Mouse (Mus musculus) v-Abl transformed pro-B cells (cell line): ENCODE measurements around the gene 4930469K13Rik.

Experiments
- in situ Hi-C, 2 experiments: fragments of 400-800 bp; cut with MboI; formaldehyde crosslinking; loops; one replicate each; pipeline ENCODE4 v1.15.1; 2025; ENCODE audit not compliant: unreplicated experiment in 2 of 2

The 4930469K13Rik gene

GRCm38 (mm10) chr11:34001938-34002592, 96.3 kb downstream of the 4930469K13Rik start:
- in situ Hi-C loops = loop anchor here (10.0 to 25.0 kb wide), 4 partner anchors 63 to 810 kb away; no protein-coding TSS in a partner anchor

- in situ Hi-C loops = loop anchor here (10.0 to 25.0 kb wide), 4 partner anchors 64 to 812 kb away; no protein-coding TSS in a partner anchor
Measured at GRCm38 (mm10) chr11:34000416-34000815, 97.9 kb downstream of the 4930469K13Rik start.

- in situ Hi-C loops = no loop called here
Measured at GRCm38 (mm10) chr11:33998244-33998643, 100.1 kb downstream of the 4930469K13Rik start.

- in situ Hi-C loops = no loop called here
Measured at GRCm38 (mm10) chr11:33993496-33993895, 104.9 kb downstream of the 4930469K13Rik start.

- in situ Hi-C loops = no loop called here
Measured at GRCm38 (mm10) chr11:33992938-33993337, 105.4 kb downstream of the 4930469K13Rik start, which contains the start of gene Kcnip1. TSS of gene Kcnip1 (minus strand) at chr11:33993152.

- in situ Hi-C loops = no loop called here
Measured at GRCm38 (mm10) chr11:33990002-33990401, 108.4 kb downstream of the 4930469K13Rik start.

GRCm38 (mm10) chr11:33986525-33986924, 111.8 kb downstream of the 4930469K13Rik start:
- in situ Hi-C loops = no loop called here

- in situ Hi-C loops = no loop called here
Measured at GRCm38 (mm10) chr11:33980146-33980545, 118.2 kb downstream of the 4930469K13Rik start.

GRCm38 (mm10) chr11:33975121-33975520, 123.2 kb downstream of the 4930469K13Rik start:
- in situ Hi-C loops = no loop called here

- in situ Hi-C loops = no loop called here
Measured at GRCm38 (mm10) chr11:33974341-33975040, 123.9 kb downstream of the 4930469K13Rik start.

GRCm38 (mm10) chr11:33972114-33972513, 126.2 kb downstream of the 4930469K13Rik start:
- in situ Hi-C loops = no loop called here

- in situ Hi-C loops = no loop called here
Measured at GRCm38 (mm10) chr11:33969199-33969598, 129.2 kb downstream of the 4930469K13Rik start.

GRCm38 (mm10) chr11:33967708-33968107, 130.6 kb downstream of the 4930469K13Rik start:
- in situ Hi-C loops = no loop called here

GRCm38 (mm10) chr11:33965380-33965779, 133.0 kb downstream of the 4930469K13Rik start:
- in situ Hi-C loops = no loop called here

- in situ Hi-C loops = loop anchor here in 1 of 2 experiments (5.0 kb wide), 1 partner anchor 249 kb away; no protein-coding TSS in a partner anchor
Measured at GRCm38 (mm10) chr11:33962688-33963407, 135.5 kb downstream of the 4930469K13Rik start, which contains the start of gene Kcnmb1. TSS of gene Kcnmb1 (plus strand) at chr11:33963013.

GRCm38 (mm10) chr11:33962178-33962577, 136.2 kb downstream of the 4930469K13Rik start:
- in situ Hi-C loops = loop anchor here in 1 of 2 experiments (5.0 kb wide), 1 partner anchor 250 kb away; no protein-coding TSS in a partner anchor

- in situ Hi-C loops = loop anchor here in 1 of 2 experiments (5.0 kb wide), 1 partner anchor 259 kb away; no protein-coding TSS in a partner anchor
Measured at GRCm38 (mm10) chr11:33958713-33959112, 139.6 kb downstream of the 4930469K13Rik start.

- in situ Hi-C loops = loop anchor here in 1 of 2 experiments (5.0 kb wide), 1 partner anchor 260 kb away; no protein-coding TSS in a partner anchor
Measured at GRCm38 (mm10) chr11:33957595-33957994, 140.8 kb downstream of the 4930469K13Rik start.

- in situ Hi-C loops = loop anchor here in 1 of 2 experiments (5.0 kb wide), 1 partner anchor 261 kb away; no protein-coding TSS in a partner anchor
Measured at GRCm38 (mm10) chr11:33956623-33957022, 141.7 kb downstream of the 4930469K13Rik start.

GRCm38 (mm10) chr11:33955982-33956381, 142.4 kb downstream of the 4930469K13Rik start:
- in situ Hi-C loops = loop anchor here in 1 of 2 experiments (5.0 kb wide), 1 partner anchor 261 kb away; no protein-coding TSS in a partner anchor
